Mouse (Mus musculus): ENCODE measurements around the gene Thbs3.
A peak's percentile ranks its signal among the peaks of the same experiment; 100 is the strongest.

DNA sequence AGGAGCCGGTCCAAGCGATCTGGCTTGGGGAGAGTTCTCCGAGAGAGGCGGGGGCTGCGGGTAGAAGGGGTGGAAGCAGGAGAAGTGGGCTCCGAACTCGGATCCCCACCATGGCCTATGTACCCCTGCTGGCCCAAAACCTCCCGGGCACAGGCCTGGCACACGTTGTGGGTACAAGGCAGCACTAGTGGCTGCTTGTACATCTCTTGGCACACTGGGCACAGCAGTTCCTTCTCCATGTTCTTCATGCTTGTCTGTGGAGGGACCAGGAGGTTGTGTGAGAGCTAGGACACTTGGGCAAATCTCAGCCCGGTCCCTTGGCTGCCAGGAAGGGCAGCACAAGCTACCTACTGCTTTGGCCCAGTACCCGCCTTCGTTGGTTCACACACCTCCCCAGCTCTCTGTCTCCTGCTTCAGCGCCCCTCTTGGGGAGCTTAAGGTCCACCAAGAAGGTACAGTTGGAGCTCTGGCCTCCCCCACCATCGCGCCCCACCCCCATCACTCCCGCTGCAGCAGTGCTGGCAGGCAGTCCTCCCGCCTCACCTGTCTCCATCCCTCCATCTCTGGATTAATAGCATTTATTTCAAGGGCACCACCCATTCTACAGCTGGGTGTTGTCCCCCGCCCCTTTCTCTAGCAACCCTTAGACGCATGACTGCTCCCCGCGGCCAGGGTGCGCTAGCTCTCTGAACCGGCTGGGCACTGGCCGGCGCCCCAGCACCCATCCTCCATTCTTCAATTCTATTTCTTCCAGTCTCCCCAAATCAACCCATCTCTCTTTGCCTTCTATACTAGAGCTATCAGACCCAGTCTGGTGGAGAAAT lies 29.4 kb downstream of the Thbs3 start:
- TF ChIP-seq POLR2A (IDR thresholded peaks at IDR 0.05; ENCODE audit: low read depth, low read length): no peak
- no peak for TF ChIP-seq CHD2 (IDR thresholded peaks at IDR 0.05; ENCODE audit: low read length)
- no peak for TF ChIP-seq MYC (IDR thresholded peaks at IDR 0.05; ENCODE audit: low read depth, low read length)
- no peak for TF ChIP-seq IRF4 (IDR thresholded peaks at IDR 0.05; ENCODE audit: low read depth, low read length)
- TF ChIP-seq CTCF (conservative IDR thresholded peaks at IDR 0.05 in 1 of 2, IDR thresholded peaks at IDR 0.05 in 1 of 2; ENCODE audit: low read depth in 2 of 2, low read length in 2 of 2): peak in 1 of 2 experiments; percentile 37; a peak in 2 of 4 replicates
- TF ChIP-seq HCFC1 (IDR thresholded peaks at IDR 0.05; ENCODE audit: low read depth, low read length): no peak
- TF ChIP-seq ZKSCAN1 (IDR thresholded peaks at IDR 0.05; ENCODE audit: borderline replicate concordance, low read depth, low read length): no peak
- TF ChIP-seq ETS1 (conservative IDR thresholded peaks at IDR 0.05; ENCODE audit: low read depth, low read length): no peak
- TF ChIP-seq MAX (IDR thresholded peaks at IDR 0.05; ENCODE audit: low read length): no peak
- TF ChIP-seq UBTF (IDR thresholded peaks at IDR 0.05; ENCODE audit: low read depth, low read length): no peak
- no peak for TF ChIP-seq ZC3H11A (IDR thresholded peaks at IDR 0.05; ENCODE audit: low read depth, low read length)
- TF ChIP-seq E2F4 (IDR thresholded peaks at IDR 0.05; ENCODE audit: insufficient replicate concordance, low read depth, low read length): no peak

Measured in CH12.LX (cell line).